Mouse (Mus musculus) lung, postnatal 4 days (tissue): ENCODE results near the gene Ptges2.

ENCODE experiments used
- DNase-seq, 2 experiments: peaks; one replicate each; pipeline ENCODE4 v3.0.0; 2021

Gene Ptges2

DNA sequence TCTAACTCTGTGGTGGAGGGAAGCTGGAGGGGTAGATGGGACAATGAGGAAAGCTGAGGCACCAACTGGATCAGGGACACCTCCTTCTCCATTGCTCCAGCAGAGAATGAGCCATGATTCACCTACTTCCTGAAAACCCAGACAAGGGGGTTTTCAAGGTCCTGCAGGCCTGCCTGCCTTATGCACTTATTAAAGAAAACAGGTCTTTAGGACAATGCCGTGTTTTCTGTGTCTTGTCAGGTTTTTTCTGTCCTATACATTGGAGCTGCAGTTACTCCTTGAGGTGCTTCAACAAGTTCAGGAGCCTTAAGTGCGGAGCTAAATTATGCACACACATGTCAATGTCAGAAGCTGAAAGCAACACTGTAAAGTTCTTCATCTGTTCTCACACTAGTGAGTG lies 45.9 kb downstream of the Ptges2 start:
- no peak for DNase-seq

- DNase-seq: no peak
Observed at GRCm38 (mm10) chr2:32445535-32445934, 49.8 kb downstream of the Ptges2 start.

DNA sequence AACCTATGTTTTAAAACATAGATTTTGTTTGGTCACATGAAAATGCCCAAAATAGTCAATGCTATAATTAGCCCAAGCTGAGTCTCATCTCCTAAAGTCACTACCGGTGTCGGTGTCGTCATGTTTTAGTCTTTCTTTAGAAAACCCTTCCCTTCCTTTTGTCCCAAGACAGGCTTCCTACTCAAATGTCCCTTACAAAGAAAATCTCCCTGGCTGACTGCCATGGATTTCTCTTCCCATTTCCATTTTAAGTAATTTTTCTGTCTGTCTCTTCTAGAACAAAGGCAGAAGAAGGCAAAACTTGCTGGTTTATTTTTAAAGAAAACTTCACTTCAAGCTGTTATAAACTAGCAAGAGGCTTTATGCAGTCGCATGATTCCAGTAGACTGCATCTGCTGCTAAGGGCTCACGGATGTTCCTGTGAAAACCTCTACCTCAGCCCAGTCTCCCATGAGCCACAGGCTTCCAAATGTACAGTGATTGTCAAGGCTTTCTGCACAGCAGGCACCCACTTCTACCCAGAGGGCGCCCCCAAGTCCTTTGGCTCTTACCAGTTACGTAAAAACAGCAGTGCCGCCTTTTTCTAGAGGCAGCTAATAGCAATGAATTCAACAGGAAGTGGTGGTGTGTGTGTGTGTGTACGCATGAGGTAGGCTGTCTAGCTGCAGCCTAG lies 51.7 kb downstream of the Ptges2 start:
- DNase-seq: peak; percentile 65 to 67

GRCm38 (mm10) chr2:32448480-32448879 lies 52.8 kb downstream of the Ptges2 start:
- DNase-seq: no peak

- no peak for DNase-seq
Observed at GRCm38 (mm10) chr2:32449761-32450754, 54.4 kb downstream of the Ptges2 start, which contains the start of gene Naif1. Gene Naif1 (plus strand): TSS chr2:32450457.

GRCm38 (mm10) chr2:32450881-32451844 lies 55.5 kb downstream of the Ptges2 start, which contains the start of gene Slc25a25:
Gene Slc25a25 (minus strand): TSS chr2:32451445.
- DNase-seq: peak; percentile 99

- peak; percentile 99 for DNase-seq
Observed at GRCm38 (mm10) chr2:32451870-32452372, 56.2 kb downstream of the Ptges2 start.

DNA sequence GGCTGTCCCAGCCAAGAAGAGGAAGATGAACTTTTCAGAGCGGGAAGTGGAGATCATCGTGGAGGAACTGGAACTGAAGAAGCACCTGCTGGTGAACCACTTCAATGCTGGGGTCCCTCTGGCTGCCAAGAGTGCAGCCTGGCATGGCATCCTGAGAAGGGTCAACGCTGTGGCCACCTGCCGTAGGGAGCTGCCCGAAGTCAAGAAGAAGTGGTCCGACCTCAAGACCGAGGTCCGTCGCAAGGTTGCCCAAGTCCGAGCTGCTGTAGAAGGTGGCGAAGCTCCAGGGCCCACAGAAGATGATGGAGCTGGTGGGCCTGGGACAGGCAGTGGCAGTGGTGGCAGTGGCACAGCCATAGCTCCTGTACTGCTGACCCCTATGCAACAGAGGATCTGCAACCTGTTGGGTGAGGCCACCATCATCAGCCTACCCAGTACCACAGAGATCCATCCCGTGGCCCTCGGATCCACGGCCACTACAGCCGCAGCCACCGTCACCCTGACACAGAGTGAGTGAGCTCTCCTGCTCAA lies 56.8 kb downstream of the Ptges2 start:
- DNase-seq: peak in 1 of 2 experiments; percentile 51

- DNase-seq: no peak
Observed at GRCm38 (mm10) chr2:32453641-32454303, 58.1 kb downstream of the Ptges2 start.

GRCm38 (mm10) chr2:32454633-32455032 lies 58.9 kb downstream of the Ptges2 start:
- DNase-seq: no peak

- peak; percentile 39 to 74 for DNase-seq
Observed at GRCm38 (mm10) chr2:32455101-32455500, 59.4 kb downstream of the Ptges2 start.
